Mouse (Mus musculus) cerebellum, adult 11-12 months (tissue): Measurements from ENCODE around the gene Tnc.

Source experiments
- DNase-seq: peaks from one replicate; pipeline ENCODE4 v3.0.0; 2022

Gene Tnc

GRCm38 (mm10) chr4:64024041-64024779 lies 22.6 kb downstream of the Tnc start:
- no peak for DNase-seq

- DNase-seq: no peak
Observed at GRCm38 (mm10) chr4:64020930-64021589, 25.8 kb downstream of the Tnc start.

- no peak for DNase-seq
Observed at GRCm38 (mm10) chr4:64020151-64020550, 26.7 kb downstream of the Tnc start.

DNA sequence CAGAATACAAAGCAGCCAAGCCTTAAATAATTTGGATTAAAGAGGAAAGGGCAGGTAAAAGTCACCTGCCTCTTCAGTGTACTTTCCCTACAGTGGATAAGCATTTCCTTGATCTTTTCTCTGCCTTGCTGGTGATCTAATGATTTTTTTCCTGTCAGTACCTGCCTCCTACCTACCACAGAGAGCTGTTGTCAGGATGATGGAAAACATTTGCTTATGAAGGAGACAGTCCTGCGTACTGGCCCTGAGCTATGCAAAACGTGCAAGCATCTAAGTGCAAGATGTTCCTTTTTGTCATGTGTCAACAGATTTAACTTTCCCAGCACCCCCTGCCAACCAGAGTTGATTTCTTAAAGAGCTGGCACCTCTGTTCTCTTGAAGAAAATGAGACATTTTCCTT lies 35.5 kb downstream of the Tnc start:
- DNase-seq: no peak

DNA sequence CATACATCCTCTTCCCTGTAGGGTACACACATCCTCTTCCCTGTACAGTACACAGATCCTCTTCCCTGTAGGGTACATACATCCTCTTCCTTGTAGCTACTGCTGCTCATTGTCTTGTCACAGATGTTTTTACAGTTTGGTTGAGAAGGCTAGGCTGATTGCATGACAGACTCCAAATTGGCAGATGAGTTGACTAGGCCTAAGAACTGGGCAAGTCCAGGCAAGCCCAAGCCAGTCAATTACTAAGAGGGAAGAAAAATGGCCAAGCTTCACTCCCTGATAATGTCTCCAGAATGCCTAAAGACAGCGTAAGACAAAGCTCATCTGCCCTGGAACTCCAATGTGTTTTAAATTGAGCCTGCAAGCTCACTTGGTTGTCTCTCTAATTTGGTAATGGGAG lies 36.9 kb downstream of the Tnc start:
- DNase-seq: no peak

DNA sequence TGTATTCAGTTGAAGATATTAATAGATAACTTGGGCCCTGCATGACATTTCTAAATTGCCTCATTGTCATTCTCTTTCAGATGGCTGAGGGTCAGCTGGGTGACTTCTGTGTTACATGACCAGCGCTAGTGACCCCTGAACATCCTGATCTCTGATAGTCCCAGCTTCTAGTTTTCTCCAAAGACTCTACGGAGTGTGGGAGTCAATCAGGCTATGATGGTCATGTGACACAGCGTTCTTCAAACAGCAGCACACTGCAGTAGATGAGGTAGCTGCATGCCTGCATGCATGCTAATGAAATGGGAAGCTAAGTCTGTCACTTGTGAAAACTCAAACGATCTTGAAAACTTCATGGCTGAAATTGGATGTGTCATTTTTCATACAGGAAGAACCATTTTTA lies 41.6 kb downstream of the Tnc start:
- no peak for DNase-seq

DNA sequence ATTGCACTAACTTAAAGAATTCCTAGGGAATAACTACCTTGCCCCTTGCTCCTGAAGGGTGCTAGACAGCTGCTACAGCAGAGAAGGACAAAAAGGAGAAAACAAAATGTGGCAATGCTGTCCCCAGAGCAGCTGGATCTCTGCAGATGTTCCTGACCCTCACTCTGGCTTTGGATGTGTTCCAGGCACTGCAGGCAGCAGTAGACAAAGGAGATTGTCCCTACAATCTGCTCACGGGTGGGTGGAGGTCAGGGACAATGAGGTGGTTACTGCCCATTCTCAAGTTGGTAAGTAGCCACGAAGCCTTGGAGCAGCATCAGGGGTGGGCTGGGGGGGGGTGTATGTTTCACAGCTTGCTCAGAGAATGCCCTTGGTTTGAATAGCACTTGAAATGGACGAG lies 43.1 kb downstream of the Tnc start:
- no peak for DNase-seq

DNA sequence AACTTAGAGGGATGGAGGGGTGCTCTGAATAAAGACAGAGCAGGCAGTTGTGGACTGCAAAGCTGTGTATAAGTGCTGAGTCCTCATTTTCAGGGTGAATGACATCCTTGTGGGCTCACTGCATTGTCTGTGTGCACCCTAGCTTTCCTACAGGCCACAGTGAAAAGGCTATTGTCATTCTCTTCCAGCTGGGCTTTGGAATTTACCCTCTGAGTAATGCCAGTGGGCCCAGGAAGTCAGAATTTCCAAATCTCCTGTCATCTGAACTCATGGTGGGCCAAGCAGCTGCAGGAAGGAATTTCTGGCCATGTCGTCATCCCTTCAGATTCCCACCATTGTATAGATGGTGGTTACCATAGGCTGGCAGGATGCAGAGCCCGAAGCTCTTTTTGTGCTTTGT lies 44.6 kb downstream of the Tnc start:
- no peak for DNase-seq

GRCm38 (mm10) chr4:64000788-64001187 lies 46.0 kb downstream of the Tnc start:
- DNase-seq: no peak

- DNase-seq: no peak
Observed at GRCm38 (mm10) chr4:64000293-64000692, 46.5 kb downstream of the Tnc start.

DNA sequence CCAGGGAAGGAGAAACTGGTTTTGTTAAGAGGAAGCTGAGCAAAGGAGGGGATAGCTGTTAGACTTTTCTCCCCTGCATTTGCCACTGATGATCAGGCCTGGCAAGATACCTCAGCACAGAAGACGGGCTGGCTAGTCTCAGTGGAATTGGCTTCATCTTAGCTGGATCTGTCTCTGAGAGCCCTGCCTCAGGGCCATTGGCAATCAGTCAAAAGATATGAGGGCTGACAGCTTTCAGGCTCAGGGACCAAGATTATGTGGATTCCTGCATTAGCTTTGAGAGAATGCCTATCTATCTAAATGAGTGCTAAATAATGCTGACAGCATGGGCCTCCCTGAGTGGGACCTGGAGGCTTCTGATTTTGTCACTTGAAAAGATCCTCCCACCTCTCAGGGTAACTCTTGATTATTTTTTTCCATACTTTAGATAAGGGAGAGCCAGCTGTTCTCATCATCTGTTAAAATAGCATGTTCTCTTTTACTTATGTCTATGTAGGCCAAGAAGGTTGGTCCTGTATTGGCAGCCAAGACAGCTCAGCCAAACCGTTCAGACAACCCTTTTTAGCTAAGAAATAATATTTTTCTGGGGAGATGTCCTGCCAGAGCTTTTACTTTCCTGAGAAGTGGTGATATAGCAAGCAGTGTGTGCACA lies 53.2 kb downstream of the Tnc start:
- no peak for DNase-seq

- no peak for DNase-seq
Observed at GRCm38 (mm10) chr4:63990216-63990615, 56.6 kb downstream of the Tnc start.

- DNase-seq: no peak
Observed at GRCm38 (mm10) chr4:63988090-63988489, 58.7 kb downstream of the Tnc start.

GRCm38 (mm10) chr4:63986576-63986975 lies 60.2 kb downstream of the Tnc start:
- no peak for DNase-seq

GRCm38 (mm10) chr4:63983098-63983445 lies 63.7 kb downstream of the Tnc start:
- no peak for DNase-seq

- no peak for DNase-seq
Observed at GRCm38 (mm10) chr4:63982425-63983097, 64.3 kb downstream of the Tnc start.

- no peak for DNase-seq
Observed at GRCm38 (mm10) chr4:63980211-63980794, 66.5 kb downstream of the Tnc start.

GRCm38 (mm10) chr4:63979635-63980034 lies 67.2 kb downstream of the Tnc start:
- DNase-seq: no peak

DNA sequence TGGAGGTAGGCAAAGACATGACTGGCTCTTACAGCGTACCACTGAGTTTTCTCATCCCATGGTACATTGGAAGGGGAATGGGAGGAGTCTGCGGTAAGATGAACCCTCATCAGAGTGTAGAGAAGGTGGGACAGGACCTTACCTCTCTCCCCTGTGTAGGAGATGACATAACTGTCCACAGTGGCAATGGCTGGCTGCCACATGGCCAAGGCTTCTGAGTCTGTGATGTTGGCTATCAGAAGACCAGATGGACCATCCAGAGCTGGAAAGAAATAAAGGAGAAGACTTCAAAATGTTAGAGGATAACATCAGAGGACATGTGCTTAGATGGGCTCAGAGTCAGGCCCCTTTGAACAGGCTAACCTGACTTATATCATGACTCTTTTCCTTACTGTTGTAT lies 74.3 kb downstream of the Tnc start:
- peak; percentile 27 for DNase-seq

- DNase-seq: peak; percentile 78
Observed at GRCm38 (mm10) chr4:63971762-63972161, 75.1 kb downstream of the Tnc start.

- no peak for DNase-seq
Observed at GRCm38 (mm10) chr4:63970925-63971324, 75.9 kb downstream of the Tnc start.

DNA sequence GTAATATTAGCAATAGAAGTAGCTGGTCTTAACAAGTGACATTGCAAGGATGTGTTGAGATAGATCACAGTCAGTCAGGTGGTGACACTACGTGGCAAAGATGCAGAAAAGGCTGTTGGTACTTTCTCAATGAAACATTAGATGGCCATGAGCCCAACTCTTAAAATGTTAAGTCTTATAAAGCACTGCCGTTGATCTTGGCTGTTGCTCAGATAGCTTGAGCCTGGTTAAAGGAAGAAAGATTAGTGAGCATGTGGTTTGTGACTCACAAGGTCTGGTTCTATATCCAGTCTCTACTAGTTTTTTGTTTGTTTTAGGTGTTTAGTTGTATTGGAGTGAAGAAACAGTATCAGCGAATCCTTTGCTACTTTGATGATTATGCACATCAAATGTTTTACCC lies 76.9 kb downstream of the Tnc start:
- DNase-seq: no peak

- no peak for DNase-seq
Observed at GRCm38 (mm10) chr4:63963410-63963809, 83.4 kb downstream of the Tnc start.
